Mouse (Mus musculus) heart, adult 8-10 months (tissue): ENCODE measurements around the gene Kpna7. TPM values are rescaled to one million over a fixed set of nuclear protein-coding genes. Genes with fewer than 3 reads are reported as not detected.
"Not testable (repeated sequence)": the region's sequence is repeated elsewhere in the genome, so short reads cannot be mapped to it uniquely, and the experiment has no call there.

ENCODE experiments used
- DNase-seq: peaks from one replicate; pipeline ENCODE4 v3.0.0; 2022; ENCODE audit warnings: low spot score
- total RNA-seq, 4 experiments: library from RNA; stranded (reverse); gene quantifications; 2 replicates each; pipeline ENCODE4 v1.2.4; 2022

Kpna7 gene
- total RNA-seq, 4 experiments from 2014 or later: not detected

- DNase-seq: not testable (repeated sequence)
Observed at GRCm38 (mm10) chr5:145020712-145021111, 63.1 kb downstream of the Kpna7 start.

GRCm38 (mm10) chr5:145020254-145020653 lies 63.6 kb downstream of the Kpna7 start:
- not testable (repeated sequence) for DNase-seq

GRCm38 (mm10) chr5:145016761-145017160 lies 67.1 kb downstream of the Kpna7 start:
- not testable (repeated sequence) for DNase-seq

- no peak for DNase-seq
Observed at GRCm38 (mm10) chr5:145014278-145014677, 69.6 kb downstream of the Kpna7 start.

GRCm38 (mm10) chr5:145008878-145009659 lies 74.8 kb downstream of the Kpna7 start:
- DNase-seq: no peak

- DNase-seq: no peak
Observed at GRCm38 (mm10) chr5:145005596-145005995, 78.2 kb downstream of the Kpna7 start.

- DNase-seq: no peak
Observed at GRCm38 (mm10) chr5:145004495-145004894, 79.3 kb downstream of the Kpna7 start.

GRCm38 (mm10) chr5:145003362-145003761 lies 80.5 kb downstream of the Kpna7 start:
- DNase-seq: no peak

- no peak for DNase-seq
Observed at GRCm38 (mm10) chr5:144998491-144998890, 85.3 kb downstream of the Kpna7 start.

- no peak for DNase-seq
Observed at GRCm38 (mm10) chr5:144990481-144990880, 93.3 kb downstream of the Kpna7 start.

GRCm38 (mm10) chr5:144990051-144990450 lies 93.8 kb downstream of the Kpna7 start:
- DNase-seq: no peak

- no peak for DNase-seq
Observed at GRCm38 (mm10) chr5:144989061-144989405, 94.8 kb downstream of the Kpna7 start.

GRCm38 (mm10) chr5:144988340-144989060 lies 95.3 kb downstream of the Kpna7 start:
- peak; percentile 52 for DNase-seq

- no peak for DNase-seq
Observed at GRCm38 (mm10) chr5:144987561-144987960, 96.3 kb downstream of the Kpna7 start.

- DNase-seq: no peak
Observed at GRCm38 (mm10) chr5:144984839-144985238, 99.0 kb downstream of the Kpna7 start.

GRCm38 (mm10) chr5:144983227-144983626 lies 100.6 kb downstream of the Kpna7 start:
- DNase-seq: no peak

- DNase-seq: no peak
Observed at GRCm38 (mm10) chr5:144979110-144979509, 104.7 kb downstream of the Kpna7 start.

GRCm38 (mm10) chr5:144978533-144979107 lies 105.2 kb downstream of the Kpna7 start:
- peak; percentile 34 for DNase-seq

- DNase-seq: no peak
Observed at GRCm38 (mm10) chr5:144971266-144971665, 112.6 kb downstream of the Kpna7 start.

- peak; percentile 57 for DNase-seq
Observed at GRCm38 (mm10) chr5:144965639-144966351, 118.0 kb downstream of the Kpna7 start, which contains the start of gene Smurf1. TSS of gene Smurf1 (minus strand) at chr5:144965847.

- peak; percentile 79 for DNase-seq
Observed at GRCm38 (mm10) chr5:144964872-144965638, 118.8 kb downstream of the Kpna7 start.
